Mouse (Mus musculus) urinary bladder, postnatal 25 days (tissue): ENCODE measurements around the gene Plekhm1.

Experiments
- DNase-seq: peaks from one replicate; pipeline ENCODE4 v3.0.0; 2022; ENCODE audit warnings: low spot score

Plekhm1 gene

GRCm38 (mm10) chr11:103394604-103395003 is 17.9 kb downstream of the Plekhm1 start:
- no peak for DNase-seq

GRCm38 (mm10) chr11:103394025-103394424 is 18.5 kb downstream of the Plekhm1 start:
- no peak for DNase-seq

GRCm38 (mm10) chr11:103387870-103388526 is 24.5 kb downstream of the Plekhm1 start:
- no peak for DNase-seq

DNA sequence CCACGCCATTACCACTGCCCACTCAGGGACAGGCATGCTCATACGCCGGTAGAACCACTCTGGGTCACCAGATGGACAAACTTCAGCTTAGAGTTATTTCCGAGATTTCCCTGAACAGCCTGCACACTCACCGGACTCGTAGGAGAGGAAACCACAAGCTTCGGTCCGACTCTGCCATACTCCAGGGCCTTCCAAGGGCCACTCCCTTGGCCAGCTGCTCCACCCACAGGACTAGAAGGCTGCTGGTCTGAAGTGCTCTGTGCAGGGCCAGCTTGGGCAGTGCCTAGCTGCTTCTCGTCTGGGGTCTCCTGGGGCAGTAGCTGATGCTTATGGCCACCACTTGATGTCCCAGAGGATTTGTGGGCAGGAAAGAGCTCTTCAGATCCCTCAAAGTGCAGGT is 25.7 kb downstream of the Plekhm1 start:
- no peak for DNase-seq

- DNase-seq, result peak; percentile 50
Observed at GRCm38 (mm10) chr11:103381956-103382613, 30.4 kb downstream of the Plekhm1 start.

DNA sequence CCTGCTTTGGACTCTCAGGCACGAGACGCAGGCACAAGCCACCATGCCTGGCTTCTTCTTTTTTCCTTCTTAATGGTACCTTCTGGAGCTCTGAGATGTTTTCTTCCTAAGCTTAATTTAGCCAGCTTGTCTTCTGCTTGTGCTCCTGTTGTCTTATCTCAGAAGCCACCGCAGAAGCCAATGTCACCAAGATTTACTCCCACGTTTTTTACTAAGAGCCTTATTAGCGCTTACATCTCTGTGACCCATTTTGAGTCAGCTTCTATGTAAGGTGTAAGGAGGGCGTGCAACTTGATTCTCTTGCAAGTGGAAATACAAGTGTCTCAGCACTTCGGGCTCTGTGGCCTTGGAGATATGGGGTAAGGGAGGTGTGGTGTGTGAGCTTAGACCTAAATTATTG is 31.0 kb downstream of the Plekhm1 start:
- no peak for DNase-seq

DNA sequence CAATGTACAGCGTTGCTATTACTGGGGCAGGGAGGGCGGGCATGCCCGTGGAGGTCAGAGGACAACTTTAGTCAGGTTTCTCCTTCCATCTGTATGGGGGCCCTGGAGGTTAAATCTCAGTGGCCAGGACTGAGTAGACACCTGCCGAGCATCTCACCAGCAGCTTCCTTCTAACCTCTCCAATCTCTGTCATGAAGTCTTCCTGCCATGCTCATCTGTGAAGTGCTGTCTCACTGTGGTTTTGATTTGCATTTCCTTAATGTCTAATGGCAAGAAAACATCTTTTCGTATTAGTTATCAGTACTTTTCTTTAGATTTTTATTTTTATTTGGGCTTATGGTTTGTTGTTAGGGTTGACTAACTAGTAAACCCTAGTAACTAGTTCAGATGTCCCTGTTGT is 32.0 kb downstream of the Plekhm1 start:
- DNase-seq, result no peak

DNA sequence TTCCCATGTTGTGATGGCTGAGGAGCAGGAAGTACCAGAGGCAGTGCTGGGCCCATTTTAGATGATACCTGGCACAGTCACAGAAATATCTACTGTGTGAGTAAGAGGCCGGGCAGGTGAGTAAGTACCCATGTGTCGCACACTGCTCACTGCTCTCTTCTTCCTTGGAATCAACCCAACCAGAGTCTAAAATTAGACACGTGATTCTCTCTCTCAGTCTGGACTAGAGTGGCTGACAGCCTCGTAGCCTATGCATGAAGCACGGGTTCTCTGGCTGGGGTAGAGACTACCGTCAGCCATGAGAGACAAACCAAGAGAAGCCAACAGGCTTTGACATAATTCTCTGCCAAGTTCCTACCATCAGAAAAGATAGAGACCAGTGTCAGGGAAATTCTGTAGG is 34.1 kb downstream of the Plekhm1 start:
- no peak for DNase-seq

DNA sequence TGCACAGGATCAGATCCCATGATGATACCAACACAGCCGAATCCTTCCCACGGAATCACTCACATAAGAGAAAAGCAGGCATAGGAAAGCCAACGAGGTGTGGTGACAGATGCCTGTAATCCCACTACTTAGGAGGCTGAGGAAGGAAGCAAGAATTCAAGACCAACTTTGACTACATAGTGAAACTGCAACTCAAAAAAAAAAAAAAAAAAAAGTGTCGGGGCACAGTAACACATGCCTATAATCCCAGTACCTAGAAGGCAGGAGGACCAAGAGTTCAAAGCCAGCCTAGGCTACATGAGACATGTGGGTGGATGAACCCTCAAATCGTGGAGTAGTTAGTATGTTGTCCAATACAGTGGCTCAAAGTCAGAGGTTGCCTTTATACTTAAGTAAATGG is 36.7 kb downstream of the Plekhm1 start:
- DNase-seq, result no peak

DNA sequence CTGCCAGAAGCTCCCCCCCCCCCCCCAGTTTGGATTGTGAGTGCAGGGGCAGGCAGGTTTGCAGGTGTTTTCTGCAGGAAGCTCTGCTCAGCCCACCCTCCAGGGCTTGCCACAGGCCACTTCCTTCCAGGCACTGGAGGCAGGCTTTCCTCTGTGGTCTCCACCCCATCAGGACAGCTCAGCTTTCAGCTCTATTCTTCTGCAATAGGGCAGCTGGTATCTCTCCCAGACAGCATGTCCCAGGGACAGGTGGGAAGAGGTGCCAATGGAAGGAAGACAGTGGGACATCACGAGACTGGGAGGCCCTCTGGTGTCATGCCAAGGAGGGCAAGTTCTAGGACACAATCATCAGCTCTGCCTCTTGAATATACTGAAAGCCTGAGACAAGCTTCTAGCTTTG is 37.2 kb downstream of the Plekhm1 start:
- no peak for DNase-seq

- no peak for DNase-seq
Observed at GRCm38 (mm10) chr11:103373922-103374321, 38.6 kb downstream of the Plekhm1 start.

DNA sequence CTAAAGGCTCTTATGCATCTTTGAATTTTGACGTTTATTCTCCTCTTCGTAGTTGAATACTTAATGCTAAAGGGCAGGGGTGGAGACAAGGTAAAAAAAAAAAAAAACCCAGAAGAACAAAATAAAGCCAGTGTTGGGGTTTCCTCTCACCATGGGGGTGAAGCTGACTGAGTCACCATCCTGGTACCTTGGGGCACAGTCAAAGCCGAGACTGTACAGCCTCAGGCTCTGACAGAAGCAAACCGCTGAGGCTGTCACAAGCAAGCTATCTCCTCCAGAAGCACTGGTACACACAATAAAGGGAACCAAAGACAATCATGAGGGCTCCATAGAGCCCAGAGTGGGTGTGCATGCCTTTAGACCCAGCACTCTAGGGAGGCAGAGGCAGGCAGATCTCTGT is 39.9 kb downstream of the Plekhm1 start:
- DNase-seq, result no peak

DNA sequence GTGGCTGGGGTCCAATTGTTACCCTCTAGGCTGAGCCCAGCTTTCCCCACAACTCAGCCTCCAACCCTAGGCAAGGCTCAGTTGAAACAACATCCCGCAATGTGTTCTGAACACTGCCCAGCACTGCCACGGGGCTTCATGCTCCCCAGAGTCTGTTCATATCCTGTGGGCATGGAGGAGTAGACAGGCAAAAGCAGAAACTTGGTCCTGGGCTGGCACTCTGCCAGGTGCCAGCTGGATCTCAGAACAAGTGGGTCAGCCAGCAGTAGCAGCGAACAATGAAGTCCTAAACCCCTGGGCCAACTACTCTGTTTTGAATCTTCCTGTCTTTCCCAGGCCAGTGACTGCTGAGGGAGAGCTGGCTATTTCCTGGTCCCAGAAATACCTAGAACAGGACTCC is 40.4 kb downstream of the Plekhm1 start:
- no peak for DNase-seq

- no peak for DNase-seq
Observed at GRCm38 (mm10) chr11:103371222-103371539, 41.3 kb downstream of the Plekhm1 start.

- no peak for DNase-seq
Observed at GRCm38 (mm10) chr11:103370397-103371221, 41.9 kb downstream of the Plekhm1 start.

DNA sequence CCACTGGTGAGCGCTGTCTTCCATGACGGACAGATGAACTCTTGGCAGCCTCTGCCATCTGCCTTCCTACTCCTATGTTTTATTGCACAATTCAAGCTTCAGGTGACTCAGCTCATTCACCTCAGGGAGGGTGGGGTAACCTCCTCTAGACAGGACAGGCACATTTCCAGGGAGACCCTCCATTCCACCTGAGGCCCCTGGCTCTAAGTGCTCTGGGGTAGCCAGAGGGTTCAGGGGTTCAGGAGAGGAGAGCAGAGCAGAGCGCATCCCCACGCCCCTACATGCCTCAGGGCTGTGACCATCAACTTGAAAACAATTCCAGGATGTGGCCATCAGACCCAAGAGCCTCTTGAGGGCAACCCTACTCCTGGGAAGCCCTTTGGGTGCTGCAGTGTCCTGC is 47.0 kb downstream of the Plekhm1 start:
- no peak for DNase-seq

DNA sequence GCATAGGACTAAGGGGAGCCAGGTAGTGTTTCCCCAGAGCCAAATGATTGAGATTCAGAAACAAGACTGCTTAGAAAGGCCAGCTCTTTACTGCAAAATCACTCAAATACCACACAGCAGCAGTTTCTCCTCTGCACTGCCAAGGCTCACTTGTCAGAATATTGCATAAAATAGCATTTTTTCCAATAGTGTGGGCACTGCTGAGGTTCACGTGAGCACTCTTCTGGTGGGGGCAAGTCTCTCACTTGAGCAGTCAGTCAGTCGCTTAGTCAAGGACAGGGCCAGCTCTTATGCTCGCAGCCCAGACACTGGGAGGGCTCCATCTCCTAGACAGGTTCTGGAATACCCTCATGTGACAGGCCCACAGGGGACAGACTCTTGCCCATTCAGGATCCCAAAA is 47.5 kb downstream of the Plekhm1 start:
- no peak for DNase-seq

- DNase-seq, result no peak
Observed at GRCm38 (mm10) chr11:103364335-103364734, 48.2 kb downstream of the Plekhm1 start.

GRCm38 (mm10) chr11:103363214-103364148 is 49.0 kb downstream of the Plekhm1 start, which contains the start of gene Arhgap27:
Gene Arhgap27 (minus strand): TSS chr11:103363692.
- no peak for DNase-seq

GRCm38 (mm10) chr11:103362521-103363181 is 49.8 kb downstream of the Plekhm1 start:
- DNase-seq, result no peak

- no peak for DNase-seq
Observed at GRCm38 (mm10) chr11:103362054-103362432, 50.4 kb downstream of the Plekhm1 start.
